Mouse (Mus musculus): ENCODE results near the gene 1700025G04Rik.

Gene 1700025G04Rik

GRCm38 (mm10) chr1:151995948-151996697 lies 93.8 kb downstream of the 1700025G04Rik start:
- DNase-seq (ENCODE audit: low spot score in 2 of 2) = no peak

- DNase-seq (ENCODE audit: low spot score in 2 of 2) = no peak
Observed at GRCm38 (mm10) chr1:151994271-151994670, 95.7 kb downstream of the 1700025G04Rik start.

- DNase-seq (ENCODE audit: low spot score in 2 of 2) = no peak
Observed at GRCm38 (mm10) chr1:151991505-151991904, 98.4 kb downstream of the 1700025G04Rik start.

GRCm38 (mm10) chr1:151990615-151991014 lies 99.3 kb downstream of the 1700025G04Rik start:
- DNase-seq (ENCODE audit: low spot score in 2 of 2) = no peak

GRCm38 (mm10) chr1:151988713-151989112 lies 101.2 kb downstream of the 1700025G04Rik start:
- no peak for DNase-seq (ENCODE audit: low spot score in 2 of 2)

- DNase-seq (ENCODE audit: low spot score in 2 of 2) = no peak
Observed at GRCm38 (mm10) chr1:151988066-151988465, 101.9 kb downstream of the 1700025G04Rik start.

GRCm38 (mm10) chr1:151986024-151986778 lies 103.7 kb downstream of the 1700025G04Rik start:
- DNase-seq (ENCODE audit: low spot score in 2 of 2) = no peak

- DNase-seq (ENCODE audit: low spot score in 2 of 2) = no peak
Observed at GRCm38 (mm10) chr1:151985056-151985455, 104.9 kb downstream of the 1700025G04Rik start.

- no peak for DNase-seq (ENCODE audit: low spot score in 2 of 2)
Observed at GRCm38 (mm10) chr1:151983991-151984390, 105.9 kb downstream of the 1700025G04Rik start.

- no peak for DNase-seq (ENCODE audit: low spot score in 2 of 2)
Observed at GRCm38 (mm10) chr1:151980498-151980897, 109.4 kb downstream of the 1700025G04Rik start.

- DNase-seq (ENCODE audit: low spot score in 2 of 2) = no peak
Observed at GRCm38 (mm10) chr1:151979803-151980456, 110.0 kb downstream of the 1700025G04Rik start.

GRCm38 (mm10) chr1:151978751-151979150 lies 111.2 kb downstream of the 1700025G04Rik start:
- DNase-seq (ENCODE audit: low spot score in 2 of 2) = no peak

GRCm38 (mm10) chr1:151977596-151977995 lies 112.3 kb downstream of the 1700025G04Rik start:
- no peak for DNase-seq (ENCODE audit: low spot score in 2 of 2)

GRCm38 (mm10) chr1:151976850-151977249 lies 113.1 kb downstream of the 1700025G04Rik start:
- DNase-seq (ENCODE audit: low spot score in 2 of 2) = no peak

GRCm38 (mm10) chr1:151975418-151976379 lies 114.2 kb downstream of the 1700025G04Rik start:
- DNase-seq (ENCODE audit: low spot score in 2 of 2) = no peak

GRCm38 (mm10) chr1:151974887-151975286 lies 115.0 kb downstream of the 1700025G04Rik start:
- DNase-seq (ENCODE audit: low spot score in 2 of 2) = no peak

- no peak for DNase-seq (ENCODE audit: low spot score in 2 of 2)
Observed at GRCm38 (mm10) chr1:151974424-151974823, 115.5 kb downstream of the 1700025G04Rik start.

- no peak for DNase-seq (ENCODE audit: low spot score in 2 of 2)
Observed at GRCm38 (mm10) chr1:151973110-151973700, 116.7 kb downstream of the 1700025G04Rik start.

- DNase-seq (ENCODE audit: low spot score in 2 of 2) = no peak
Observed at GRCm38 (mm10) chr1:151971581-151971980, 118.3 kb downstream of the 1700025G04Rik start.

- DNase-seq (ENCODE audit: low spot score in 2 of 2) = no peak
Observed at GRCm38 (mm10) chr1:151968126-151968525, 121.8 kb downstream of the 1700025G04Rik start.

GRCm38 (mm10) chr1:151964811-151965210 lies 125.1 kb downstream of the 1700025G04Rik start:
- no peak for DNase-seq (ENCODE audit: low spot score in 2 of 2)

Data from urinary bladder, adult 18-20 months (tissue).